Mouse (Mus musculus): ENCODE results near the gene Zfp936. TPM values are rescaled to one million over a fixed set of nuclear protein-coding genes. Genes with fewer than 3 reads are reported as not detected.
"Not testable (repeated sequence)": the region's sequence is repeated elsewhere in the genome, so short reads cannot be mapped to it uniquely, and the experiment has no call there.

Gene Zfp936
- polyA plus RNA-seq (2015; fragmentation: Nextera tagmentation; extraction: Ambion mirVana), result not detected in 2 replicates

DNA sequence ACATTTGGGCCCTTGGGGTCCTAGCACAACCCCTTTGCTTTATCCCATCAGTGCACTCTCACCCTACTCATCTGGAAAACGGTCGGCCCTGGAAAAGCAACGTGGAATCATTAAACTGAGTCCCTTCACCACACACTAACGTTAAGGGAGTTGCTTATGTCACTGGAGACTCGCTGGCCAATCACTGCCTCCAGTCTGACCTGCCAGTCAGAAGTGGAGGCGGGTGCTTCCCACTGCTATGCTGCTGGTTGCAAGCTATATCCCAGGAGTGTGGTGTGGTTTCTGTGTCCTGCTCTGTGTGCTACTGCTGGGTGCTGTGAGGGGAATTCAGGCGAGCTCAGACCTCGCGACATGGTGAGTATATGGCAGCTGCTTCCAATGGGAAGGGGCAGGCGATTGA is at the start of gene Zfp936:
Gene Zfp936, plus strand, starts transcription at position 301 of the 400 bp plus-strand sequence.
- H3K9me3 ChIP-seq; H3K27me3 ChIP-seq; H3K36me3 ChIP-seq; H3K4me1 ChIP-seq; H3K4me2 ChIP-seq; H3K27ac ChIP-seq; ATAC-seq (ENCODE audit: borderline replicate concordance, extremely low read depth, low FRiP score, low TSS enrichment); H3K9ac ChIP-seq; H3K4me3 ChIP-seq: not testable (repeated sequence)
- WGBS, result 77% methylated on average over 10 of the region's 10 CpGs

DNA sequence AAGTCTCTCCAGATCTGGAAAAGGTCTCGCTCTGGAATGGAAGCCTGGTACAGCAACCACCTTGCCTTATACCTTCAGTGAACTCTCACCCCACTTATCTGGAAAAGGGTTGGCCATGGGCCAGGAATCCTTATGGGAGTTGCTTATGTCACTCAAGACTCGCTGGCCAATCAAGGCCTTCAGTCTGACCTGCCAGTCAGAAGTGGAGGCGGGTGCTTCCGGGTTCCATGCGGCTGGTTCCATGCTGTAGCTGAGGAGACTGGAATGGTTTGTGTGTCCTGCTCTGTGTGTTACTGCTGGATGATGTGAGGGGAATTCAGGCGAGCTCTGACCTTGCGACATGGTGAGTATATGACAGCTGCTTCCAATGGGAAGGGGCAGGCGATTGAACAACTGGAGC is 36.2 kb upstream of the Zfp936 start:
- Histone ChIP-seq H3K27ac (no peak overlapping the region), H3K36me3 (no peaks in the 10 kb centered on the region), H3K9ac (no peak overlapping the region), H3K4me2 (no peak overlapping the region), H3K4me3 (no peak overlapping the region), H3K27me3 (no peaks in the 10 kb centered on the region), H3K4me1 (no peaks in the 10 kb centered on the region), H3K9me3 (no peaks in the 10 kb centered on the region)
- 87% methylated on average over 8 of the region's 8 CpGs for WGBS
- no peak; the same call in 1 of the 2 replicates for ATAC-seq (ENCODE audit: borderline replicate concordance, extremely low read depth, low FRiP score, low TSS enrichment)

DNA sequence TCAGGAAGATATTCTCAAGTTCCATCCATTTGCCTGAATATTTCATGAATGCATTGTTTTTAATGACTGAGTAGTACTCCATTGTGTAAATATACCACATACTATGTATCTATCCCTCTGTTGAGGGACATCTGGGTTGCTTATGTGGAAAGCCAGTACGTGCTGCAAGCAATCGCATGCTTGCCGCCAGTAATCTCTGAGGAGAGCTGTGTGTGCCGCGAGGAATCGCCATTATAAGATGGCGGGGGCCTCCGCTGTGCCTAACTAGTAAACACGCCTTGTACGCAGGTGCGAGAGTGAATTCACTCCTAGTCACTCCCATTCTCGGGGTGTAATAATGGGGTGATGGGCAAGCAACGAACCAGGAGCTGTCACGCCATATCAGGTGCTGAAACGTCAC is 14.7 kb downstream of the Zfp936 start:
- WGBS, result 91% methylated on average over 15 of the region's 15 CpGs
- not testable (repeated sequence) for H3K9ac ChIP-seq; H3K4me2 ChIP-seq; H3K4me1 ChIP-seq; H3K27ac ChIP-seq; H3K4me3 ChIP-seq; H3K27me3 ChIP-seq; H3K36me3 ChIP-seq; ATAC-seq (ENCODE audit: borderline replicate concordance, extremely low read depth, low FRiP score, low TSS enrichment)
- H3K9me3 ChIP-seq, result peaks cover 15% of the 10 kb centered on the region

DNA sequence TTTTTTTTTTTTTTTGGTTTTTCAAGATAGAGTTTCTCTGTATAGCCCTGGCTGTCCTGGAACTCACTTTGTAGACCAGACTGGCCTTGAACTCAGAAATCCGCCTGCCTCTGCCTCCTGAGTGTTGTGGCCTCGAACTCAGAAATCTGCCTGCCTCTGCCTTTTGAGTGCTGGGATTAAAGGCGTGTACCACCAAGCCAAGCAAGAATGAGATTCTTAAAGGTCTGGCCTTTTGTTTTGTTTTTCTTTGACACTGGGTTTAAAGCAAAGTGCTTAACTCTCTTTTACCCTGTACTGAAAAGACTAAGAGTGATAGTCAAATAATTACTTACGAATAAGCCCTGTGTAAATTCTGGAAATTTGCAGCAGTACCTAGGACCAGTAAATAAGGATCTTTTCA is 50.1 kb downstream of the Zfp936 start:
- peaks cover 26% of the 10 kb centered on the region for H3K9me3 ChIP-seq
- not testable (repeated sequence) for H3K4me3 ChIP-seq; H3K27ac ChIP-seq; ATAC-seq (ENCODE audit: borderline replicate concordance, extremely low read depth, low FRiP score, low TSS enrichment); H3K36me3 ChIP-seq; H3K4me1 ChIP-seq; H3K9ac ChIP-seq; H3K4me2 ChIP-seq; H3K27me3 ChIP-seq
- 70% methylated on average over 4 of the region's 4 CpGs for WGBS

DNA sequence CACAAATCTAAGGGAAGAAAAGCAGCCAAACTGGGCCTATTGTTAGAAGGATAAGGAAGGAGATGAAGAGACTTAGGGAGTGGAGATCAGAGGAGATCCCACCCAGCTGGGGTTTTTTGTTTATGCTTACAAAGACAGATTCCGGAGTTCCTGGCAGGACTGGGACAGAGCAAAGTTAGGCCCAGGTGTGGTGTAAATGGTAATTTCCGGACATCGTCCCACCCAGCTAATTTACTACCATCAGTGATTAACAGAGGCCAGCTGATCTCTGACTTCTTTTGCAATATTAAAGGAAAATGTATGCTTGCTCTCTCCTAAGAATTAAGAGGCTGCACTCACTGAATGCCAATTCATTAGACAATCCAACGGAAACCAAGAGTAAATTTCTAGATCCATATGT is 53.1 kb downstream of the Zfp936 start:
- not testable (repeated sequence) for H3K36me3 ChIP-seq; H3K27me3 ChIP-seq; ATAC-seq (ENCODE audit: borderline replicate concordance, extremely low read depth, low FRiP score, low TSS enrichment); H3K4me2 ChIP-seq; H3K27ac ChIP-seq; H3K4me3 ChIP-seq; H3K4me1 ChIP-seq; H3K9ac ChIP-seq
- 75% methylated on average over 4 of the region's 4 CpGs for WGBS
- H3K9me3 ChIP-seq, result peaks cover 42% of the 10 kb centered on the region

DNA sequence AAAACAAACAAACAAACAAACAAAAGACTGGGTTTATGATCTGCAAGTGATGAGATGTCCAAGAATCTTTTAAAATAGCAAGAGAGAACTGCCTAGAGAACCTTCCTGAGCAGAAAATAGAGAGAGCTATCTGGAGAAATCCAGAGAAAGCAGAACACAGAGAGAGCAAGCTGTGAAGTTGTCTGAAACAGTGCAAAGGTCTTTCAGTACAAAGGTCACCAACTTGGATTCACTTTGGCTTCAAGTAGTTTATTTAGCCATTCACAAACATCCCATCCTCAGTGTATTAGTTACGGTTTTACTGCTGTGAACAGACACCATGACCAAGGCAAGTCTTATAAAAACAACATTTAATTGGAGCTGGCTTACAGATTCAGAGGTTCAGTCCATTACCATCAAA is 53.8 kb downstream of the Zfp936 start:
- ATAC-seq (ENCODE audit: borderline replicate concordance, extremely low read depth, low FRiP score, low TSS enrichment); H3K4me3 ChIP-seq; H3K4me2 ChIP-seq; H3K36me3 ChIP-seq; H3K9ac ChIP-seq; H3K4me1 ChIP-seq; H3K27me3 ChIP-seq; H3K27ac ChIP-seq: not testable (repeated sequence)
- H3K9me3 ChIP-seq, result peaks cover 42% of the 10 kb centered on the region
- 83% methylated on average over 1 of the region's 1 CpGs for WGBS

DNA sequence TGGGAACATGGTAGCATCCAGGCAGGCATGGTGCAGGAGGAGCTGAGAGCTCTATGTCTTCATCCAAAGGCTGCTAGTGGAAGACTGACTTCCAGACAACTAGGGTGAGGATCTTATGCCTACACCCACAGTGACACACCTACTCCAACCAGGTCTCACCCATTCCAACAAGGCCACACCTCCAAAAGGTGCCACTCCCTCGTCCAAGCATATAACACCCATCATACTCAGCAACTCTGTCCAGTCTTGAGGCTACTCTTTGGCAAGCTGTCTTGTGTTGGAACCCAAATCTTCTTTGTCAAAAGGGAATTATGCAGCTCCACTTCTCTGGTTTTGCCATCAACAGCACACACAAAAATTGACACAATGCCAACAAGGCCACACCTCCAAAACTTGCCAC is 54.2 kb downstream of the Zfp936 start:
- WGBS, result 33% methylated on average over 1 of the region's 1 CpGs
- not testable (repeated sequence) for ATAC-seq (ENCODE audit: borderline replicate concordance, extremely low read depth, low FRiP score, low TSS enrichment); H3K4me2 ChIP-seq; H3K27ac ChIP-seq; H3K36me3 ChIP-seq; H3K9ac ChIP-seq; H3K4me3 ChIP-seq; H3K27me3 ChIP-seq; H3K4me1 ChIP-seq
- peaks cover 41% of the 10 kb centered on the region for H3K9me3 ChIP-seq

DNA sequence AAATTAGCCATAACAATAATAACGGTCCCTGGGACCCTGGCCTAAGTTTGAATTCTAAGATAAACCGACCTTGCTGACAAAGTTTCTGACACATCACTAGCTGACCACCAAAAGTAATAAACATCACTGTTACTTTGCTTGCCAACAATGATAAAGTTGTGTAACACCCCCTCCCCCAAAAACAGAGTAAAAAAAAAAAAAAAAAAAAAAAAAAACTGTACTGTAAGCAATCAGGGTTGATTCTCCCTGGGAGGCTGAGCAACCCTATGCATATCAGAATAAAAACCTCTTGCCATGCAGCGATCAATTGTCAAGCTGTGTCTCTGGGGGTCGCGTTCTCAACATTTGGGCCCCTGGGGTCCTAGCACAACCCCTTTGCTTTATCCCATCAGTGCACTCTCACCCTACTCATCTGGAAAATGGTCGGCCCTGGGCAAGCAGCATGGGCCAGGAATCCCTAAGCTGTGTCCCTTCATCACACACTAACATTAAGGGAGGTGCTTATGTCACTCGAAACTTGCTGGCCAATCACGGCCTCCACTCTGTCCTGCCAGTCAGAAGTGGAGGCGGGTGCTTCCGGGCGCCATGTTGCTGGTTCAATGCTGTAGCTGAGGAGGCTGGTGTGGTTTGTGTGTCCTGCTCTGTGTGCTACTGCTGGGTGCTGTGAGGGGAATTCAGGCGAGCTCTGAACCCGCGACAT is 63.1 kb downstream of the Zfp936 start:
- H3K36me3 ChIP-seq, result no peaks in the 10 kb centered on the region
- peaks cover 8% of the 10 kb centered on the region; the same call in 1 of the 2 replicates for H3K9me3 ChIP-seq
- H3K4me3 ChIP-seq, result no peak overlapping the region
- no peaks in the 10 kb centered on the region for H3K27me3 ChIP-seq
- no peak overlapping the region for H3K9ac ChIP-seq
- H3K4me2 ChIP-seq, result no peak overlapping the region
- 0 out of 2 replicates have a peak, but pooled peaks have one; percentile 46 for ATAC-seq (ENCODE audit: borderline replicate concordance, extremely low read depth, low FRiP score, low TSS enrichment)
- H3K27ac ChIP-seq, result no peak overlapping the region
- no peaks in the 10 kb centered on the region for H3K4me1 ChIP-seq
- WGBS, result 84% methylated on average over 14 of the region's 14 CpGs

DNA sequence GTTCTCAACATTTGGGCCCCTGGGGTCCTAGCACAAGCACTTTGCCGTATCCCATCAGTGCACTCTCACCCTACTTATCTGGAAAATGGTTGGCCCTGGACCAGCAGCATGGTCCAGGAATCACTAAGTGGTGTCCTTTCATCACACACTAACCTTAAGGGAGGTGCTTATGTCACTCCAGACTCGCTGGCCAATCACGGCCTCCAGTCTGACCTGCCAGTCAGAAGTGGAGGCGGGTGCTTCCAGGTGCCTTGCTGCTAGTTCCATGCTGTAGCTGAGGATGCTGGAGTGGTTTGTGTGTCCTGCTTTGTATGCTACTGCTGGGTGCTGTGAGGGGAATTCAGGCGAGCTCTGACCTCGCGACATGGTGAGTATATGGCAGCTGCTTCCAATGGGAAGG is 99.8 kb downstream of the Zfp936 start:
- not testable (repeated sequence) for H3K27me3 ChIP-seq
- WGBS, result 80% methylated on average over 7 of the region's 7 CpGs

More for the DNA sequence above, 99.8 kb downstream of the Zfp936 start:
- H3K36me3 ChIP-seq; H3K4me1 ChIP-seq; H3K27ac ChIP-seq; ATAC-seq (ENCODE audit: borderline replicate concordance, extremely low read depth, low FRiP score, low TSS enrichment); H3K9ac ChIP-seq; H3K4me3 ChIP-seq; H3K9me3 ChIP-seq; H3K4me2 ChIP-seq: not testable (repeated sequence)

Small RNA genes within 50 kb of the gene (microRNA-seq; reads per million reads assigned to microRNA genes)
- not detected for gene Gm22707

Other genes starting within 250 kb of the Zfp936 start
- not detected in 2 replicates for gene Gm2381, start 247.0 kb upstream of the Zfp936 start, polyA plus RNA-seq (2015; fragmentation: Nextera tagmentation; extraction: Ambion mirVana)
- gene Vmn2r63, start 180.4 kb upstream of the Zfp936 start, polyA plus RNA-seq (2015; fragmentation: Nextera tagmentation; extraction: Ambion mirVana), result not detected in 2 replicates
- gene Gm9268, start 95.5 kb upstream of the Zfp936 start, polyA plus RNA-seq (2015; fragmentation: Nextera tagmentation; extraction: Ambion mirVana), result not detected in 2 replicates
- 12.8 and 13.3 TPM in 2 replicates for gene Zfp715, start 199.1 kb downstream of the Zfp936 start, polyA plus RNA-seq (2015; fragmentation: Nextera tagmentation; extraction: Ambion mirVana)
- 0.16 and 0.19 TPM in 2 replicates for gene Siglecf, start 237.1 kb downstream of the Zfp936 start, polyA plus RNA-seq (2015; fragmentation: Nextera tagmentation; extraction: Ambion mirVana)